Mouse (Mus musculus): ENCODE results near the gene Spint2. TPM values are rescaled to one million over a fixed set of nuclear protein-coding genes. Genes with fewer than 3 reads are reported as not detected.

The Spint2 gene
- polyA plus RNA-seq, 1 experiment from 2014 or later = 84.8 TPM

DNA sequence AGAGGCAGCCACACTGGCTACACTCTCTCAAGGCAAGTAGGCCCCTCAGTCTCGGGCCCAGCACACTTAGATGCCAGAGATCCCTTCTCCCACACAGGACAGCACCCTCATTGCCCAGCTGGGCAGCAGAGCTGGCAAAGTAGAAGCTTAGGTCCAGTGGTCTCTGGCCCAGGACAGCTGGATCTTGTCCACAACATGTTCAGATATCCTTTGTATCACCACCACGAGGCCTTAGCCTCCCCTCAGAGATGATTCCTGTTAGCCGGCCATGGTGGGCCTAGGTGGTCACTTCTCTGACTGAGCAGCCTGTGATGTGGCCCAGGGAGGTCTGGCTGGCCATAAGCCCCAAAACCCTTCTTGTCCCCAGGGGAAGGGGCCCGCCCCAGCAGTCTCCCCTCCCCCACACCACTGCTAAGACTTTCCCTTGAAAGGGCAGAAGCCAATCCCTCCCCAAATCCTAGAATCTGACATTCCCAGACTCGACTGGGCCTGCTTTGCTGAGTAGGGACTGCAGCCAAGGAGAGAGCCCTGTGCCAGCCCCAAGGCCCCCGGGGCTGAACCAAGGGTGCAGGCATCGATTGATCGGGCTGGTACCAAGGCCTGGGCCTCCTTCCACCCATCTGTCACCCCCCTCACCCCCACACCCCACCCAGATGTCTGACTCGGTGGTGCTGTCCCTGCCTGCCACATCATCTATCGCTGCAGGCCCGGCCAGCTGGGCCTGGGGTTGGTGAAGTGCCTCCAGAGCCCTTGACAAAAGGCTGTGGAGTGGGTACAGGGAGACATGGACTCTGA is 9.2 kb upstream of the Spint2 start:
- H3K4me1 ChIP-seq (ENCODE audit: insufficient read depth) = peaks cover 22% of the 10 kb centered on the region
- no peaks in the 10 kb centered on the region for H3K9me3 ChIP-seq (ENCODE audit: low read length)
- H3K27ac ChIP-seq (ENCODE audit: low read depth) = no peak overlapping the region
- no peak overlapping the region for H3K4me3 ChIP-seq (ENCODE audit: low read depth, low read length)
- 0 out of 2 replicates have a peak, but pooled peaks cover 7% of the 10 kb centered on the region for H3K27me3 ChIP-seq (ENCODE audit: insufficient read depth, low read length)
- peak overlapping the region; percentile 19; the same call in 1 of the 2 replicates for H3K4me2 ChIP-seq (ENCODE audit: low read depth, low read length)
- no peak for DNase-seq
- ATAC-seq = no peak
- no peaks in the 10 kb centered on the region for H3K36me3 ChIP-seq (replicated peaks; ENCODE audit: insufficient read depth, low read length)
- H3K9ac ChIP-seq (replicated peaks) = no peak overlapping the region; the same call in 1 of the 2 replicates
- TF ChIP-seq CTCF (IDR thresholded peaks at IDR 0.05; ENCODE audit: low read depth) = no peak
- no peak for TF ChIP-seq EP300 (IDR thresholded peaks at IDR 0.05; ENCODE audit: low read depth)
- 65% methylated on average over 11 of the region's 11 CpGs for WGBS (ENCODE audit: insufficient replicate concordance)

- Histone ChIP-seq H3K4me3 (ENCODE audit: low read depth, low read length) (peak overlapping the region; percentile 53; the same call in 1 of the 2 replicates), H3K4me1 (ENCODE audit: insufficient read depth) (peaks cover 22% of the 10 kb centered on the region), H3K4me2 (ENCODE audit: low read depth, low read length) (peak overlapping the region; percentile 89; the same call in 1 of the 2 replicates), H3K27me3 (ENCODE audit: insufficient read depth, low read length) (0 out of 2 replicates have a peak, but pooled peaks cover 7% of the 10 kb centered on the region), H3K9me3 (ENCODE audit: low read length) (no peaks in the 10 kb centered on the region), H3K27ac (ENCODE audit: low read depth) (no peak overlapping the region), H3K36me3 (replicated peaks; ENCODE audit: insufficient read depth, low read length) (no peaks in the 10 kb centered on the region), H3K9ac (replicated peaks) (no peak overlapping the region; the same call in 1 of the 2 replicates)
- no peak for ATAC-seq
- no peak for DNase-seq
- 85% methylated on average over 6 of the region's 6 CpGs for WGBS (ENCODE audit: insufficient replicate concordance)
- TF ChIP-seq EP300 (IDR thresholded peaks at IDR 0.05; ENCODE audit: low read depth) (no peak), CTCF (IDR thresholded peaks at IDR 0.05; ENCODE audit: low read depth) (no peak)
Measured at GRCm38 (mm10) chr7:29289856-29290255, 8.1 kb upstream of the Spint2 start.

DNA sequence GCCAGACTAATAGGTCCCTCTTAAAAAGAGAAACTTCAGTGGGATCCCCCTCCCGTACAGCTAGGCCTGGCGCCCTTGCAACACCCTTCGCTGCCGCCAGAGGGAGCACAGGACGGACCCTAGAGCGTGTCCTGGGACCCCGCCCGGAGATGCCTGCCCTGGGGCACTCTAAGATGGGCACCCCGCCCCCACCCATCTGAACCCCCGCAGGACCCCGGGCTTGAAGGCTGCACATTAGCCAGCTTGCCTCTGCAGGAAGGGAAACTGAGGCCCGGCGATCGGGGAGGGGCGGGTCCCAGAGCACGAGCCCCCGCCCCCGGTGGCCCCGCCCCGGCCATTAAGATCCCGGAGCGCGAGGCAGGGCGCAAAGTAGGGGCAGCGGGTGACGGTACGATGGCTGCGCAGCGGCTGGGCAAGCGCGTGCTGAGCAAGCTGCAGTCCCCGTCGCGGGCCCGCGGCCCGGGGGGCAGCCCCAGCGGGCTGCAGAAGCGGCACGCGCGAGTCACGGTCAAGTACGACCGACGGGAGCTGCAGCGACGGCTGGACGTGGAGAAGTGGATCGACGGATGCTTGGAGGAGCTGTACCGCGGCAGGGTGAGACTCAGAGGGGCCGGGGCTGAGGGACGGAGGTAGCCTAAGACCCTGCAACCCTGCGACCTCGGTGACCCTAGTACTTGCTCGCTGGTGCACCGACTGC is 7.4 kb upstream of the Spint2 start, which contains the start of gene Ppp1r14a:
Gene Ppp1r14a (plus strand): TSS at position 367 of the 697 bp plus-strand sequence.
- ATAC-seq = peak; percentile 55; the same call in 1 of the 2 replicates
- H3K27me3 ChIP-seq (ENCODE audit: insufficient read depth, low read length) = 0 out of 2 replicates have a peak, but pooled peaks cover 7% of the 10 kb centered on the region
- WGBS (ENCODE audit: insufficient replicate concordance) = 2% methylated on average over 56 of the region's 59 CpGs
- no peaks in the 10 kb centered on the region for H3K9me3 ChIP-seq (ENCODE audit: low read length)
- H3K36me3 ChIP-seq (replicated peaks; ENCODE audit: insufficient read depth, low read length) = no peaks in the 10 kb centered on the region
- peak within 1 kb of the TSS; percentile 37 for H3K9ac ChIP-seq (replicated peaks)
- TF ChIP-seq CTCF (IDR thresholded peaks at IDR 0.05; ENCODE audit: low read depth) = peak; percentile 79
- TF ChIP-seq EP300 (IDR thresholded peaks at IDR 0.05; ENCODE audit: low read depth) = no peak
- H3K4me3 ChIP-seq (ENCODE audit: low read depth, low read length) = peak within 1 kb of the TSS; percentile 53
- peak; percentile 80 for DNase-seq
- peak within 1 kb of the TSS; percentile 89 for H3K4me2 ChIP-seq (ENCODE audit: low read depth, low read length)
- peaks cover 22% of the 10 kb centered on the region for H3K4me1 ChIP-seq (ENCODE audit: insufficient read depth)
- peak within 1 kb of the TSS; percentile 24; the same call in 1 of the 2 replicates for H3K27ac ChIP-seq (ENCODE audit: low read depth)

DNA sequence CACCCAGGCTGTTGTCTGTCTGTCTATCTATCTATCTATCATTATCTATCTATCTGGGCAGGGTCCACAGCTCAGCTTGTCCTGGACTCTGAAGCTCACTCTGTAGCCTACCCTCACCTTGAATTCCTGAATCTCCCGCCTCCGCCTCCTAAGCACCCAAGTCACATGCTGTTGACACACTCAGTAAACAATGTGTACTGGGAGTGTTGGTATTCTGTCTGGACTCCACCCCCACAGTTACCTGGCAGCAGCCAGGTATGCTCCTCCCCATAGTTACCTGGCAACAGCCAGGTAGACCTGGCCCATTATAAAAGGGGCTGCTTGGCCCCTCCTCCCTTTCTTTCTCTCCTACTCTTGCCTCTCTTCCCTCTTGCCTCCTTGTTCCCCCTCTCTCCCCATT is 6.4 kb upstream of the Spint2 start:
- no peak overlapping the region for H3K27ac ChIP-seq (ENCODE audit: low read depth)
- no peak overlapping the region for H3K4me3 ChIP-seq (ENCODE audit: low read depth, low read length)
- ATAC-seq (peak; percentile 3; the same call in 1 of the 2 replicates), DNase-seq (no peak)
- H3K27me3 ChIP-seq (ENCODE audit: insufficient read depth, low read length) = 0 out of 2 replicates have a peak, but pooled peaks cover 7% of the 10 kb centered on the region
- no peak overlapping the region for H3K9ac ChIP-seq (replicated peaks)
- 85% methylated on average over 2 of the region's 2 CpGs for WGBS (ENCODE audit: insufficient replicate concordance)
- H3K4me2 ChIP-seq (ENCODE audit: low read depth, low read length) = no peak overlapping the region
- TF ChIP-seq EP300 (IDR thresholded peaks at IDR 0.05; ENCODE audit: low read depth) = no peak
- no peak for TF ChIP-seq CTCF (IDR thresholded peaks at IDR 0.05; ENCODE audit: low read depth)
- peaks cover 22% of the 10 kb centered on the region for H3K4me1 ChIP-seq (ENCODE audit: insufficient read depth)
- H3K36me3 ChIP-seq (replicated peaks; ENCODE audit: insufficient read depth, low read length) = no peaks in the 10 kb centered on the region
- H3K9me3 ChIP-seq (ENCODE audit: low read length) = no peaks in the 10 kb centered on the region

DNA sequence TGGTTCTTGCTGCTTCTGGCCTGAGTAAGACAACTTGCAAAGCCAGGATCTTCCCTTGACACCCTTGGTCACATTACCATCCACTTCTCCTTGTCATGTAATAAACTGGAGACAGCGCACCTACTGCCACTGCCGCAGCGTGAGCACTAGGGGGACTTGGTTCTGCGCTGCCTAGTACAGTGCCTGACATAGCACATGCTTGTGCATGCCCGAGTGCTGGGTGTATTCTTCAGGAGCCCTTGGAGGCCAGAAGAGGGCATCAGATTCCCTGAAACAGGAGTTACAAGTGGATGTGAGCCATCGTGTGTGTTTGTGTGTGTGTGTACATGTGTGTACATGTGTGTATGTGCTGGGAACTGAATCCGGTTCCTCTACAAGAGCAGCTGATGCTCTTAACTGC is 5.8 kb upstream of the Spint2 start:
- no peak overlapping the region for H3K4me3 ChIP-seq (ENCODE audit: low read depth, low read length)
- 84% methylated on average over 7 of the region's 7 CpGs for WGBS (ENCODE audit: insufficient replicate concordance)
- TF ChIP-seq CTCF (IDR thresholded peaks at IDR 0.05; ENCODE audit: low read depth) (0 out of 2 replicates have a peak, but pooled peaks have one; percentile 21), EP300 (IDR thresholded peaks at IDR 0.05; ENCODE audit: low read depth) (no peak)
- ATAC-seq = no peak
- peaks cover 22% of the 10 kb centered on the region for H3K4me1 ChIP-seq (ENCODE audit: insufficient read depth)
- no peak for DNase-seq
- H3K36me3 ChIP-seq (replicated peaks; ENCODE audit: insufficient read depth, low read length) = no peaks in the 10 kb centered on the region
- H3K27me3 ChIP-seq (ENCODE audit: insufficient read depth, low read length) = 0 out of 2 replicates have a peak, but pooled peaks cover 7% of the 10 kb centered on the region
- H3K9me3 ChIP-seq (ENCODE audit: low read length) = no peaks in the 10 kb centered on the region
- H3K27ac ChIP-seq (ENCODE audit: low read depth) = no peak overlapping the region
- no peak overlapping the region for H3K9ac ChIP-seq (replicated peaks)
- no peak overlapping the region for H3K4me2 ChIP-seq (ENCODE audit: low read depth, low read length)

GRCm38 (mm10) chr7:29284523-29284922 is 2.8 kb upstream of the Spint2 start:
- no peak for TF ChIP-seq EP300 (IDR thresholded peaks at IDR 0.05; ENCODE audit: low read depth)
- TF ChIP-seq CTCF (IDR thresholded peaks at IDR 0.05; ENCODE audit: low read depth) = no peak
- Histone ChIP-seq H3K4me2 (ENCODE audit: low read depth, low read length) (no peak overlapping the region), H3K9me3 (ENCODE audit: low read length) (no peaks in the 10 kb centered on the region), H3K27ac (ENCODE audit: low read depth) (no peak overlapping the region), H3K4me3 (ENCODE audit: low read depth, low read length) (no peak overlapping the region), H3K36me3 (replicated peaks; ENCODE audit: insufficient read depth, low read length) (no peaks in the 10 kb centered on the region), H3K27me3 (ENCODE audit: insufficient read depth, low read length) (0 out of 2 replicates have a peak, but pooled peaks cover 9% of the 10 kb centered on the region), H3K4me1 (ENCODE audit: insufficient read depth) (peaks cover 20% of the 10 kb centered on the region), H3K9ac (replicated peaks) (no peak overlapping the region)
- WGBS (ENCODE audit: insufficient replicate concordance) = 84% methylated on average over 6 of the region's 6 CpGs
- DNase-seq (no peak), ATAC-seq (no peak)
